Mouse (Mus musculus): ENCODE measurements around the gene H2-Oa. TPM values are rescaled to one million over a fixed set of nuclear protein-coding genes. Genes with fewer than 3 reads are reported as not detected.

H2-Oa gene
- polyA plus RNA-seq, 1 experiment: 1.1 TPM

GRCm38 (mm10) chr17:34099531-34099930, 7.4 kb downstream of the H2-Oa start:
- DNase-seq (ENCODE audit: extremely low spot score in 1 of 2, low spot score in 1 of 2): no peak

- DNase-seq (ENCODE audit: extremely low spot score in 1 of 2, low spot score in 1 of 2): no peak
Observed at GRCm38 (mm10) chr17:34101185-34101584, 9.0 kb downstream of the H2-Oa start.

- DNase-seq (ENCODE audit: extremely low spot score in 1 of 2, low spot score in 1 of 2): peak; percentile 74 to 96
Observed at GRCm38 (mm10) chr17:34101604-34102032, 9.5 kb downstream of the H2-Oa start.

GRCm38 (mm10) chr17:34102831-34103230, 10.7 kb downstream of the H2-Oa start:
- no peak for DNase-seq (ENCODE audit: extremely low spot score in 1 of 2, low spot score in 1 of 2)

- no peak for DNase-seq (ENCODE audit: extremely low spot score in 1 of 2, low spot score in 1 of 2)
Observed at GRCm38 (mm10) chr17:34104804-34105203, 12.7 kb downstream of the H2-Oa start.

- no peak for DNase-seq (ENCODE audit: extremely low spot score in 1 of 2, low spot score in 1 of 2)
Observed at GRCm38 (mm10) chr17:34106555-34106954, 14.4 kb downstream of the H2-Oa start.

GRCm38 (mm10) chr17:34107109-34107867, 15.1 kb downstream of the H2-Oa start:
- no peak for DNase-seq (ENCODE audit: extremely low spot score in 1 of 2, low spot score in 1 of 2)

GRCm38 (mm10) chr17:34108460-34108859, 16.3 kb downstream of the H2-Oa start:
- DNase-seq (ENCODE audit: extremely low spot score in 1 of 2, low spot score in 1 of 2): no peak

GRCm38 (mm10) chr17:34109038-34109805, 17.1 kb downstream of the H2-Oa start:
- DNase-seq (ENCODE audit: extremely low spot score in 1 of 2, low spot score in 1 of 2): no peak

- no peak for DNase-seq (ENCODE audit: extremely low spot score in 1 of 2, low spot score in 1 of 2)
Observed at GRCm38 (mm10) chr17:34109806-34110195, 17.7 kb downstream of the H2-Oa start.

- no peak for DNase-seq (ENCODE audit: extremely low spot score in 1 of 2, low spot score in 1 of 2)
Observed at GRCm38 (mm10) chr17:34110309-34110708, 18.2 kb downstream of the H2-Oa start.

GRCm38 (mm10) chr17:34114114-34114513, 22.0 kb downstream of the H2-Oa start:
- DNase-seq (ENCODE audit: extremely low spot score in 1 of 2, low spot score in 1 of 2): no peak

GRCm38 (mm10) chr17:34116736-34117370, 24.7 kb downstream of the H2-Oa start:
- DNase-seq (ENCODE audit: extremely low spot score in 1 of 2, low spot score in 1 of 2): no peak

- DNase-seq (ENCODE audit: extremely low spot score in 1 of 2, low spot score in 1 of 2): no peak
Observed at GRCm38 (mm10) chr17:34117421-34118112, 25.4 kb downstream of the H2-Oa start.

GRCm38 (mm10) chr17:34118113-34118872, 26.2 kb downstream of the H2-Oa start:
- DNase-seq (ENCODE audit: extremely low spot score in 1 of 2, low spot score in 1 of 2): no peak

- DNase-seq (ENCODE audit: extremely low spot score in 1 of 2, low spot score in 1 of 2): no peak
Observed at GRCm38 (mm10) chr17:34118873-34119248, 26.7 kb downstream of the H2-Oa start.

GRCm38 (mm10) chr17:34119249-34120179, 27.4 kb downstream of the H2-Oa start, which contains the start of gene H2-DMa:
Gene H2-DMa (plus strand): TSS chr17:34119541.
- peak; percentile 99 for DNase-seq (ENCODE audit: extremely low spot score in 1 of 2, low spot score in 1 of 2)

GRCm38 (mm10) chr17:34120180-34120723, 28.1 kb downstream of the H2-Oa start:
- peak; percentile 79 to 89 for DNase-seq (ENCODE audit: extremely low spot score in 1 of 2, low spot score in 1 of 2)

GRCm38 (mm10) chr17:34120814-34121171, 28.7 kb downstream of the H2-Oa start:
- peak; percentile 46 to 75 for DNase-seq (ENCODE audit: extremely low spot score in 1 of 2, low spot score in 1 of 2)

Data from frontal cortex, adult 2 months (tissue).